Mouse (Mus musculus) embryo, embryonic 10 days (tissue): Measurements from ENCODE around the gene Cyb5r1.
A peak's percentile ranks its signal among the peaks of the same experiment; 100 is the strongest.

Source experiments
- DNase-seq: peaks from one replicate; pipeline ENCODE4 v3.0.0-alpha.2; 2015; ENCODE audit warnings: low spot score

Cyb5r1 gene

DNA sequence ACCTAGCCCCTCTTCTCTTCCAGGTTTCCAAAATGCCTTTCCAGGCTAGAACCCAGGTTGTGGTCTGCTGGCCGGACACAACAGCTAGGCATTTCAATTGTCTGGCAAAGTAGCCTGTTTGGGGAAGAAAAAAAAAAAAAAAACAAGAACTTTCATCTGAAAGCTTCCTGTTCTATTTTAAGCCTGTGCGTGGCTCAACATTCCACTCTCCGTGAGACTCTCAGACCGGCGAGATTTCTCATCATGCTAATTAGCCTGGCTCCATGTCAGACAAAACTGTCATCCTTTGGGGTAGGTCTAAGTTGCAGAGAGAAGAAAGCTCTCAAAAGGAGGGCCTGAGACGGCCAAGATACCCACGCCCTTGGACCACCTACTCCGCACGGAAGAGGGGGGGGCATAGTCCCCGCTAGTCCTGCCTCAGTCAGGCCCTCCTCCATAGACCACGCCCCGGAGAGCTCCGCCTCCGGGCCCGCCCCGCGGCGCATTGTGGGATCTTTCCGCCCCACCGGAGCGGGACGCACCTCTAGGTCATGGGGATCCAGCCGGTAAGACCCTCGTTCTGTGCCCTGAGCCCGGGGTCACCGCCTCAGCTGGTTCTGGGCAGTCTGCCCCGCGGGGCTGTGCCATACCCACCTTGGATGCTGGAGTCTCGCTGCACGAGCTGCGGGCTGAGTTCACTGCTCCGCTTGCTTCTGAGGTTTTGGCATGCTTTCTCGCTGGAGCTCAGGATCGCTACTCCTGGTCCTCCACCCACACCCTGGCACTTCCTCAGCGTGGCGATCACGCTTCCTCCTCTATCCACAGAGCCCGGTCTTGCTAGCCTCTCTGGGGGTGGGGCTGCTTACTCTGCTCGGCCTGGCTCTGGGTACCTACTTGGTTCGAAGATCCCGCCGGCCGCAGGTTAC, at the start of gene Cyb5r1:
TSS of gene Cyb5r1 (plus strand) at position 51 of the 905 bp plus-strand sequence.
- peak; percentile 92 for DNase-seq

- no peak for DNase-seq
Measured at GRCm38 (mm10) chr1:134357461-134357860, 47.9 kb upstream of the Cyb5r1 start.

- DNase-seq: no peak
Measured at GRCm38 (mm10) chr1:134360656-134361055, 44.7 kb upstream of the Cyb5r1 start.

DNA sequence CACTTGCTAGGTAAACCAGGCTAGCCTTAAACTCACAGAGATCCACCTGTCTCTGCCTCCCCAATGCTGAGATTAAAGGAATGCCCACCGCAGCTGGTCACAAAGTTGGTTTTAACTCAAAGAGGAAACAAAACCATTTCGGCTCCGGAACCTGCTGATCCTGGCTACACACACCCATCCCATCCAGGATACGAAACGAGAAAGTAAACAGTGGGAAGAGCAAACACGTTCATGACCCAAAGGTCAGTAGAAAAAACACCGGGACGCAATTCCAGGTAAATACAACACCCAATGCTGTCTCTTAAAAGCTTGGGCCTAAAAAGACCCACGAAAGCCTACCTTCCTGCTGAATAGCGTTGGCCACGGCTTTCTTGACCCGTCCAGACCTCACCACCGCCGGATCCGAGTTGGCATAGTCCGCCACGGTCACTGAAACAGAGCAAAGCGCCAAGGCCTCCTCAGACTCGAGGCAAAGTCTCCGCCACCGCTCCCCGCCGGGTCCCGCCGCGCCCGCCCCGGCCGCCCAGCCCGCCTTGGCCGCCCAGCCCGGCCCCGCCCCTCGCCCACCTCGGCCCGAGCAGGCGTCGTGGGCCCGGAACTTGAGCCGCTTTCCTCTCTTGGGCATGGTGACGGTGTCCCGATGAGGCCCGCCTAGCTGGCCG, 44.0 kb upstream of the Cyb5r1 start:
- peak; percentile 14 for DNase-seq

- DNase-seq: peak; percentile 97
Measured at GRCm38 (mm10) chr1:134361857-134362212, 43.5 kb upstream of the Cyb5r1 start, which contains the start of gene Tmem183a. Gene Tmem183a, minus strand, starts transcription at chr1:134361979.

- no peak for DNase-seq
Measured at GRCm38 (mm10) chr1:134363194-134363593, 42.2 kb upstream of the Cyb5r1 start.

DNA sequence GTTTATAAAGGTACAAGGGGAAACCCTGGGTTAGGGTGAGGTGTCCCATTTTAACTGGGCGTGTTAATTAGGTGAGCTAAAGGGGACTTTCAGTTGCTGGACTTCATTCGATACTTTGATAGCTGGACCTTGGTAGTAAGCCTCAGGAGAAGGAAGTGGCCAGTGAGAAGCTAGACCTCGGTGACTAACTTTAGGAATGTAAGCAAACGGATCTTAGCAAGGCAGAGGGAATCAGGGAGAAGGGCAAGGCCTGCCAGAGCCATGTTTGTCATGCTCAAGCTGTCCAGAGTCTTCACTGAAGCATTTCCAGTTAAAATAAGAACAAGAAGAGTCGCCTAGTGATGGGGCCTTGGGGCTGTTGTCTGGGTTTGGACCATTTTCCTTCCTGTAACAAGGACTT, 39.9 kb upstream of the Cyb5r1 start:
- DNase-seq: no peak

- DNase-seq: peak; percentile 66
Measured at GRCm38 (mm10) chr1:134368777-134369337, 36.5 kb upstream of the Cyb5r1 start.

GRCm38 (mm10) chr1:134374124-134374523, 31.2 kb upstream of the Cyb5r1 start:
- no peak for DNase-seq

DNA sequence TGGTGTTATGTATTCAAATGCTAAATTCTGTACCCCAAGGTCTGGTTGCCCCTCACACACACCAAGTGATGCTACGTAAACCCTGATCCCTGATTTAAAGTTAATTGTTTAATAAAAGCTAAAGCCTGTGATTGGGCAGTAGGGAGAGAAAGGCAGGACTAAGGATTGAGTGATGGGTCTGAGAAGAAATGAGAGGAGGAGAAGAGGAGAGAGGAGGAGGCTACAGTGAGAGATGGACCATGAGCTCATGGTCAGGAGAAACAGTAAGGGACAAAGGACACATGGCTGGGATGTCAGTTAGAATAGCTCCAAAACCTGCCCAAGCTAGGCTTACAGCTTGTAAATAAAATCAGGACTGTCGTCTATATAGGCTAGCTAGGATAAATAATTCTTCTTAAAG, 24.3 kb upstream of the Cyb5r1 start:
- no peak for DNase-seq

DNA sequence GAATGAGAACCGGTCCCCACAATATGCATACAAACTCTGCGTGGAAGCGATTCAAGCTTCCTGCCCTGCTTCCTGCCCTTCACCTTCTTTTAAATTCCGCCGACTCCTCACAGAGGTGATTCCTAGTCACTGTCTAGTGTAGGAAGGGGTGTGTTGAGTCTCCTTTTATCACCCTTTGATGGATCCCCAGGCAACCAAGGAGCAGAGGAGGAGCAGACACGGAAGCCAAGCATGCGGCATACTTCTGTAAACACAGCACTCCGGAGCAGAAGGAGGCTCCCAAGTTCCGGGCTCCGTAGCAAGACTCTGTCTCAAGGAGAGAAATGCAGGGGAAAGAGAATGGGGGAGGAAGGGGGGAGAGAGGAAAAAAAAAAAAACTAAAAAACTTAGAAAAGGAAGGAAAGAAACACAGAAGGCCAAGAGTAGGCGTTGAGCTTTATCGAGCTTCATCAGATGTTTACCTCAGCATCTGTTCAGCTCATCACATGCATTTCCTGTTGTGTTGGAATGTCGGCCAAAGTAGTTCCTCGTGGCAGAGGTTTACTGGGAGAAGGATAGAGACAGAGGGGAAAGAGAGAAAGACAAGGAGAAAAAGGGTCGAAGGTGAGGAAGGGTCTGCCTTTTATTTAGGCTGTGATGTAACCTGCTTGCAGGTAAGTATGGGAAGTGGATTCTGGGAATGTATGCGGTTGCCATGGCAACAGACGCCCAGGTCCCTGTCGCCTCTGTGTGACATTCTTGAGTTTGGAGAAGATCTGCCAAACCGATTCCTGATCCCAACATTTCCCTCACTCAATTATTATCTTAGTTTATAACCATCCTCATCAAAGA, 23.3 kb upstream of the Cyb5r1 start:
- peak; percentile 50 for DNase-seq

- DNase-seq: no peak
Measured at GRCm38 (mm10) chr1:134384581-134384980, 20.8 kb upstream of the Cyb5r1 start.

- DNase-seq: no peak
Measured at GRCm38 (mm10) chr1:134385176-134385575, 20.2 kb upstream of the Cyb5r1 start.

DNA sequence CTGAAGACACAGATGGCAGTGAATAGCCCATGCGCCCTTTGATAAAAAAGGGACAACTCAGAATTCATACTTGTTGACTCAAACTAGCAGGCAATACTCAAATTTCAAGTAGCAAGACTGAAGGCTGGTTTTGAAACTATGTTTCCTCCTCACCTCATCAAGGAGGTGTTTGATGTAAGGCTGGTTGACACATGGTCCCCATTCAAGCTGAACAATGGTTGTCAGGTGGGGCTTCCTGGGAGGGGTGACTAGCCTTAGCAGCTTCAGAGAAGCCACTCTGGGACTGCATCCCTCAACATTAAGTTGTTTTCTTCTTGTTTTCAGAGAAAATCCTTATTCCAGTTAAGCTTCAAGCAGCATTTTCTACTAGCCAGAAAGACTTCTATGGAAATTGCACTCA, 19.7 kb upstream of the Cyb5r1 start, which contains the start of gene 4933406M09Rik:
TSS of gene 4933406M09Rik (plus strand) at position 275 of the 400 bp plus-strand sequence.
- DNase-seq: no peak

GRCm38 (mm10) chr1:134393827-134394226, 11.5 kb upstream of the Cyb5r1 start:
- DNase-seq: no peak

- no peak for DNase-seq
Measured at GRCm38 (mm10) chr1:134398210-134398609, 7.1 kb upstream of the Cyb5r1 start.

DNA sequence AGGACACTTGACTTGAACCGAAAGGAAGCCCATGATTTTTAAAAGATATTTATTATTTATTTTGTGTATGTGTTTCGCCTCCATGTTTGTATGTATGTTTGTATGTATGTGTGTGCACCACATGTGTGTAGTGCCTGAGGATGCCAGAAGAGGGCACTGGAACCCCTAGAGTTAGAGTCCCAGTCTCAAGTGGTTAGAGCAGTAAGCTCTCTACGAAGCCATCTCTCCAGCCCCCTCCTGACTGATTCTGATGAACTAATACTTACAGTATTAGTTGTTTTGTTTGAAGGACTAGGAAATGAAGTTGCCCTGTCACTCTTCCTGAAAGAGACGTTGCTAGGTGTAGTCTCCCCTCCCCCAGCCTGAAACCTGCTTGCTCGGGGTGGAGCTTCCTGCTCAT, 5.6 kb upstream of the Cyb5r1 start:
- no peak for DNase-seq

DNA sequence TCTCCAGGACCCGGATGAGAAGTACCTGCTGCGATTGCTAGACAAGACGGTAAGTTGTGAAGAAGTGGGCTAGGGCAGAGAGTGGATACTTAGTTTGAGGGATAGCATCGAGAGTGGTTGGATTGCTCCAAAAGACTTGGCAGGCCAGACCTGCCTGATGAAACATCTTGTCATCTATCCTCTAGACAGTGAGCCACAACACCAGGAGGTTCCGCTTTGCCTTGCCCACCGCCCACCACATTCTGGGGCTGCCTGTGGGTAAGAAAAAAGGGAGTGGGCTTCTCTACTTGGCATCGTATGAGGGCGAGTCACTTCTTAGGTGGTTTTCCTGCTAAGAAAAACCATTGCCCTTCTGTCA, 1.0 kb downstream of the Cyb5r1 start:
- no peak for DNase-seq

GRCm38 (mm10) chr1:134408080-134408479, 2.7 kb downstream of the Cyb5r1 start:
- DNase-seq: peak; percentile 20

- DNase-seq: no peak
Measured at GRCm38 (mm10) chr1:134411706-134412629, 6.6 kb downstream of the Cyb5r1 start.

DNA sequence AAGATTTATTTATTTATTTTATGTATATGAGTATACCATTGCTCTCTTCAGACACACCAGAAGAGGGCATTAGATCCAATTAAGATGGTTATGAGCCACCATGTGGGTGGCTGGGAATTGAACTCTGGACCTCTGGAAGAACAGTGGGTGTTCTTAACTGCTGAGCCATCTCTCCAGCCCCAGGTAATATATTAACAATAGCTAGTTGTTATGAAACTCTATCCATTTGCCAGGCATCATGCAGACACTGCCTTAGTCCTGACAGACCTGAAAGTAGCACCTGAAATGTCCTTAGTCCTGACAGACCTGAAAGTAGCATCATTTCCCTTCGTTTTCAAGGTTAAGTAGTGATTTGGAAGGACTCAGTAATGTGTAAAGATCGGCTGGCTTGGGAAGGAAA, 8.7 kb downstream of the Cyb5r1 start:
- DNase-seq: no peak
